1 mouse cellular context compared by ENCODE assay signal in the genomic region with DNA sequence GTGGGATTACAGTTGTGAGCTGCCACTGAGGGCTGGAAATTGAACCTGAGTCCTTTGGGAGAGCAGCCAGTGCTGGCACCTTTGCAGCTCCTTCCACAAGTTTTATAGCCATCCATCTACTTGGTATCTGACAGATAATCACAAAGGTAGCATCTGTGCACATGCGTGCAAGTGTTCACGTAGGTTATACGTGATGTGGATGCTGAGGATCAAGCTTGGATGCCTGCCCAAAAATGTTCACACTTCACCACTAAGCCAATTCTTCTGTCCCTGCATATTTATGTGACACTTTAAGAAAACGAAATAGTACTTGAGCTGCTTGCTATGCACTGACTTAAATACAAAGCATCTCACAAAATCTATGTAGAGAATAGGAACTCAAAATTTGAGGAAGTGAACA.
TF ChIP-seq lines count a peak whose summit lies in the region.

No protein-coding gene starts in this region.

TF ChIP-seq in myocyte, 11 proteins besides CTCF, POLR2A, EP300 and RAD21 (continued from another document):
- peak; percentile 24 for TF ChIP-seq POLR2AphosphoS2 (IDR thresholded peaks at IDR 0.05; ENCODE audit: insufficient read length, low read depth)
